Mouse (Mus musculus) midbrain, embryonic 10.5 days (tissue): ENCODE results near the gene Ccdc171. TPM values are rescaled to one million over a fixed set of nuclear protein-coding genes. Genes with fewer than 3 reads are reported as not detected.
A peak's percentile ranks its signal among the peaks of the same experiment; 100 is the strongest.

Source experiments
- DNase-seq: peaks from one replicate; pipeline ENCODE4 v3.0.0-alpha.2; 2017; ENCODE audit warnings: low spot score
- H3K27ac ChIP-seq: fragments of 300-500 bp; sonication (generic); replicated peaks from 2 replicates; pipeline ENCODE4 v1.5.1; 2016; ENCODE audit warnings: mild to moderate bottlenecking
- H3K27me3 ChIP-seq: fragments of 300-500 bp; sonication (generic); 2 replicates; pipeline ENCODE4 v1.6.1; 2016; ENCODE audit warnings: low read depth, mild to moderate bottlenecking; ENCODE audit not compliant: poor library complexity, severe bottlenecking
- H3K36me3 ChIP-seq: fragments of 300-500 bp; sonication (generic); 2 replicates; pipeline ENCODE4 v1.6.1; 2016; ENCODE audit warnings: mild to moderate bottlenecking, moderate library complexity
- H3K4me1 ChIP-seq: fragments of 300-500 bp; sonication (generic); 2 replicates; pipeline ENCODE4 v1.6.1; 2016
- H3K4me3 ChIP-seq: fragments of 300-500 bp; sonication (generic); 2 replicates; pipeline ENCODE4 v1.5.1; 2016; ENCODE audit warnings: mild to moderate bottlenecking, moderate library complexity
- H3K9me3 ChIP-seq: fragments of 300-500 bp; sonication (generic); replicated peaks from 2 replicates; pipeline ENCODE4 v1.6.1; 2016; ENCODE audit warnings: mild to moderate bottlenecking
- WGBS: fragments of 180-500 bp; shearing (Covaris S2); methylation state at CpG from one replicate; pipeline ENCODE4 v1.1.7; 2016; 5-methylcytosine and 5-hydroxymethylcytosine counted together
- polyA plus RNA-seq: library from polyadenylated mRNA; unstranded; fragments of >200 nt; fragmentation: Nextera tagmentation; extraction: Ambion mirVana; gene quantifications from 2 replicates; pipeline ENCODE4 v1.2.1, GENCODE M21; 2016

The Ccdc171 gene
- polyA plus RNA-seq, 1 experiment from 2014 or later, result 4.3 TPM

GRCm38 (mm10) chr4:83785115-83785514 lies 259.8 kb downstream of the Ccdc171 start:
- no peaks in the 10 kb centered on the region for H3K36me3 ChIP-seq
- 88% methylated on average over 2 of the region's 2 CpGs for WGBS
- H3K9me3 ChIP-seq, result no peaks in the 10 kb centered on the region
- H3K4me3 ChIP-seq, result no peak overlapping the region
- H3K4me1 ChIP-seq, result no peaks in the 10 kb centered on the region
- DNase-seq, result no peak
- H3K27ac ChIP-seq, result no peak overlapping the region
- H3K27me3 ChIP-seq, result no peaks in the 10 kb centered on the region

GRCm38 (mm10) chr4:83791811-83792210 lies 266.5 kb downstream of the Ccdc171 start:
- Histone ChIP-seq H3K4me3 (no peak overlapping the region), H3K27me3 (peaks cover 9% of the 10 kb centered on the region; the same call in 1 of the 2 replicates), H3K9me3 (no peaks in the 10 kb centered on the region), H3K36me3 (no peaks in the 10 kb centered on the region), H3K4me1 (peaks cover 23% of the 10 kb centered on the region), H3K27ac (peak overlapping the region; percentile 23; the same call in 1 of the 2 replicates)
- 21% methylated on average over 13 of the region's 13 CpGs for WGBS
- no peak for DNase-seq

- Histone ChIP-seq H3K4me3 (peak overlapping the region; percentile 29), H3K27me3 (peaks cover 11% of the 10 kb centered on the region; the same call in 1 of the 2 replicates), H3K27ac (no peak overlapping the region), H3K9me3 (no peaks in the 10 kb centered on the region), H3K4me1 (peaks cover 23% of the 10 kb centered on the region), H3K36me3 (no peaks in the 10 kb centered on the region)
- peak; percentile 53 for DNase-seq
- 25% methylated on average over 9 of the region's 9 CpGs for WGBS
Observed at GRCm38 (mm10) chr4:83794315-83794922, 269.1 kb downstream of the Ccdc171 start.

GRCm38 (mm10) chr4:83794930-83795459 lies 269.6 kb downstream of the Ccdc171 start:
- Histone ChIP-seq H3K9me3 (no peaks in the 10 kb centered on the region), H3K36me3 (no peaks in the 10 kb centered on the region), H3K4me1 (peaks cover 23% of the 10 kb centered on the region), H3K27me3 (peaks cover 11% of the 10 kb centered on the region; the same call in 1 of the 2 replicates), H3K4me3 (peak overlapping the region; percentile 29), H3K27ac (no peak overlapping the region)
- 21% methylated on average over 5 of the region's 5 CpGs for WGBS
- DNase-seq, result peak; percentile 18

- H3K4me3 ChIP-seq, result no peak overlapping the region
- H3K4me1 ChIP-seq, result peaks cover 9% of the 10 kb centered on the region
- H3K36me3 ChIP-seq, result no peaks in the 10 kb centered on the region
- peaks cover 9% of the 10 kb centered on the region; the same call in 1 of the 2 replicates for H3K27me3 ChIP-seq
- DNase-seq, result no peak
- no peak overlapping the region for H3K27ac ChIP-seq
- no peaks in the 10 kb centered on the region for H3K9me3 ChIP-seq
- WGBS, result 81% methylated on average over 14 of the region's 14 CpGs
Observed at GRCm38 (mm10) chr4:83797976-83798375, 272.6 kb downstream of the Ccdc171 start.

- WGBS, result 88% methylated on average over 21 of the region's 21 CpGs
- H3K36me3 ChIP-seq, result no peaks in the 10 kb centered on the region
- H3K9me3 ChIP-seq, result no peaks in the 10 kb centered on the region
- peaks cover 9% of the 10 kb centered on the region for H3K4me1 ChIP-seq
- no peak overlapping the region for H3K27ac ChIP-seq
- peaks cover 5% of the 10 kb centered on the region; the same call in 1 of the 2 replicates for H3K27me3 ChIP-seq
- no peak for DNase-seq
- no peak overlapping the region for H3K4me3 ChIP-seq
Observed at GRCm38 (mm10) chr4:83798674-83799430, 273.5 kb downstream of the Ccdc171 start.

- 0 out of 2 replicates have a peak, but pooled peaks cover 4% of the 10 kb centered on the region for H3K9me3 ChIP-seq
- no peaks in the 10 kb centered on the region for H3K4me1 ChIP-seq
- H3K27ac ChIP-seq, result no peak overlapping the region
- WGBS, result 80% methylated on average over 3 of the region's 3 CpGs
- DNase-seq, result no peak
- H3K27me3 ChIP-seq, result peaks cover 5% of the 10 kb centered on the region; the same call in 1 of the 2 replicates
- H3K4me3 ChIP-seq, result no peak overlapping the region
- H3K36me3 ChIP-seq, result no peaks in the 10 kb centered on the region
Observed at GRCm38 (mm10) chr4:83800402-83800801, 275.1 kb downstream of the Ccdc171 start.

- Histone ChIP-seq H3K4me3 (no peak overlapping the region), H3K36me3 (no peaks in the 10 kb centered on the region), H3K4me1 (no peaks in the 10 kb centered on the region), H3K9me3 (no peaks in the 10 kb centered on the region), H3K27me3 (no peaks in the 10 kb centered on the region), H3K27ac (no peak overlapping the region)
- DNase-seq, result no peak
- 89% methylated on average over 4 of the region's 4 CpGs for WGBS
Observed at GRCm38 (mm10) chr4:83816925-83817324, 291.6 kb downstream of the Ccdc171 start.

- WGBS, result 83% methylated on average over 4 of the region's 4 CpGs
- H3K27ac ChIP-seq, result no peak overlapping the region
- no peaks in the 10 kb centered on the region for H3K27me3 ChIP-seq
- H3K4me1 ChIP-seq, result no peaks in the 10 kb centered on the region
- H3K36me3 ChIP-seq, result no peaks in the 10 kb centered on the region
- no peaks in the 10 kb centered on the region for H3K9me3 ChIP-seq
- H3K4me3 ChIP-seq, result no peak overlapping the region
- DNase-seq, result no peak
Observed at GRCm38 (mm10) chr4:83829718-83830459, 304.5 kb downstream of the Ccdc171 start.

GRCm38 (mm10) chr4:83830891-83831880 lies 305.8 kb downstream of the Ccdc171 start:
- DNase-seq, result no peak
- H3K27me3 ChIP-seq, result no peaks in the 10 kb centered on the region
- 75% methylated on average over 13 of the region's 13 CpGs for WGBS
- H3K9me3 ChIP-seq, result no peaks in the 10 kb centered on the region
- H3K27ac ChIP-seq, result no peak overlapping the region
- no peaks in the 10 kb centered on the region for H3K36me3 ChIP-seq
- no peak overlapping the region for H3K4me3 ChIP-seq
- no peaks in the 10 kb centered on the region for H3K4me1 ChIP-seq

- 66% methylated on average over 2 of the region's 2 CpGs for WGBS
- Histone ChIP-seq H3K36me3 (no peaks in the 10 kb centered on the region), H3K9me3 (no peaks in the 10 kb centered on the region), H3K4me1 (no peaks in the 10 kb centered on the region), H3K4me3 (no peak overlapping the region), H3K27ac (no peak overlapping the region), H3K27me3 (no peaks in the 10 kb centered on the region)
- no peak for DNase-seq
Observed at GRCm38 (mm10) chr4:83839077-83839476, 313.7 kb downstream of the Ccdc171 start.
